Mouse (Mus musculus) ovary, postnatal 36 days (tissue): ENCODE results near the gene Atp6v1d.

ENCODE experiments used
- DNase-seq: peaks from one replicate; pipeline ENCODE4 v3.0.0; 2022; ENCODE audit warnings: low spot score, mixed read lengths

Gene Atp6v1d

DNA sequence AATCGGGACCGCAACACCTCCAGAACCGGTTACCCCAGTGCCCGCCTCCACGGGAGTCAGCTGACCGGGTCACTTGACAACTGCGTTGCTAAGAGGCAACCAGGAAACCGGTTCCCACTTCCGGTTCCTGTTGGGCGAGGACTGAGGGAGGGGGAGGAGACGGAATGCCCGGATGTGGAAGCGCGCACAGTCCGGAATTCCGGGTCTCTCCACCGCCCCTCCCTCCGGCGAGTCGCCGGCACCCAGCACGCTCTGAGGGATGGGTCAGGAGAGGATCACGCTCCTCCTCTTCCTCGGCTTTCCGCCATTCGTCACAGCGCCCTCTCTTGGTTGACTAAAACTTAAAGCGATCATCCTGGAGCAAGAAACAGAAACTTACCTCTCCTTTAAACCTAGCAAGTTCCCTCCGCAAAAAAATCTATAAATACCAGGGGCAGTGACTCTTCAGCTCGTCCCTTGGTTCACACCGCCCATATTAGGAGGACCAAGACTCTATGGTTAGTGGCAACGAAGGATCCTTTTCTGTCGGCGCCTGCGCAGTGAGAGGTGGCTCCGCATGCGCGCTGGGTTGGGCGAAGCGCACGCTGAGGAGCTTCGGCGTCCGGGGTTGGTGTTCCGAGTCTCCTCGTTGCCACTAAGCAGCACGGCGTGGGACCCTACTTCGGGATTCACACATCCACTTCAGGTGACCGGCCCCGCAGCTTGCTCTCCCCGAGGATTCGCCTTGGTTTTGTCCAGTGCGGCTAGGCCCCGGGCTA, at the start of gene Atp6v1d, which contains the start of gene Eif2s1:
Gene Atp6v1d (minus strand): TSS at position 143 of the 758 bp plus-strand sequence.
Gene Eif2s1 (plus strand): TSS at position 324 of the 758 bp plus-strand sequence.
- peak; percentile 98 for DNase-seq

- DNase-seq, result no peak
Measured at GRCm38 (mm10) chr12:78910684-78911461, 49.4 kb upstream of the Atp6v1d start.

GRCm38 (mm10) chr12:78908081-78908605, 46.7 kb upstream of the Atp6v1d start:
- DNase-seq, result no peak

GRCm38 (mm10) chr12:78906707-78907162, 45.3 kb upstream of the Atp6v1d start, which contains the start of gene Plek2:
Gene Plek2 (minus strand): TSS chr12:78906964.
- peak; percentile 80 for DNase-seq

GRCm38 (mm10) chr12:78904499-78904898, 43.1 kb upstream of the Atp6v1d start:
- no peak for DNase-seq

DNA sequence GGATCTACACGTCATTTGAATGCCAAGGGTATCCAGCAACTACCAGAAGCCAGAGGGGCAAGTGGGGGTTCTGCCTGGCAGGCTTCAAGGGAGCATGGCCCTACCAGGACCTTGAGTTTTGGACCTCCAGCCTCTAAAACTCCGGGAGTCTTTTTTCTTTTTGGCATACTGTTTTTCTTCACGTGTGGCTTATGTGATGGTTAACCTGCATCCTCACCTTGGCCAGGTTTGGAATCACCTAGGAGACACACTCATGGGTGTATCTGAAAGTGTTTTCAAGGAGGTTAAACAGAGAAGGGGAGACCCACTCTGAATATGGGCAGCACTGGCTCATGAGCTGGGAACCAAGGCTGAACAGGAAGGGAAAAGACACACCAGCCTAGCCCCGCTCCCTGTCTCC, 41.9 kb upstream of the Atp6v1d start:
- DNase-seq, result no peak

GRCm38 (mm10) chr12:78901467-78901866, 40.0 kb upstream of the Atp6v1d start:
- no peak for DNase-seq

- DNase-seq, result no peak
Measured at GRCm38 (mm10) chr12:78897861-78898260, 36.4 kb upstream of the Atp6v1d start.

- no peak for DNase-seq
Measured at GRCm38 (mm10) chr12:78891149-78891548, 29.7 kb upstream of the Atp6v1d start.

- no peak for DNase-seq
Measured at GRCm38 (mm10) chr12:78890062-78890461, 28.6 kb upstream of the Atp6v1d start.

GRCm38 (mm10) chr12:78874581-78874980, 13.1 kb upstream of the Atp6v1d start:
- DNase-seq, result no peak

DNA sequence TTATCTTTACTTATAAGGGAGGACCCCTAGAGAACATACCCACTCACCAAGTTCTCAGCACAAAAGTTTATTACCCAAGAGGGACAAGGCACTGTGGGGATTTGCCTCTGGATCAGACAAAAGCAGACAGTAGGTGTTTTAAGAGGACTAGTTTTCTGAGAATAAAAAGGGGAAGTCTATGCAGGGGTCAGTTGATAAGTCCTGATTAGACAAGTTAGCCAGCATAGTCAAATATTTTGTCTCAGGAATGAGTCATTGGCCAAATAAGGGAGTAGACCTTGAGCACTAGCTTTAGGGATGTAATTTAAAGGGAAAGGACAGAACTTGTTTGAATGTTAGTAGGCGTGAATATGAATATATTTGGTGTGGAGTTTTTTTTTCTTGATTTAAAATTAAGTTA, 6.7 kb upstream of the Atp6v1d start:
- no peak for DNase-seq

DNA sequence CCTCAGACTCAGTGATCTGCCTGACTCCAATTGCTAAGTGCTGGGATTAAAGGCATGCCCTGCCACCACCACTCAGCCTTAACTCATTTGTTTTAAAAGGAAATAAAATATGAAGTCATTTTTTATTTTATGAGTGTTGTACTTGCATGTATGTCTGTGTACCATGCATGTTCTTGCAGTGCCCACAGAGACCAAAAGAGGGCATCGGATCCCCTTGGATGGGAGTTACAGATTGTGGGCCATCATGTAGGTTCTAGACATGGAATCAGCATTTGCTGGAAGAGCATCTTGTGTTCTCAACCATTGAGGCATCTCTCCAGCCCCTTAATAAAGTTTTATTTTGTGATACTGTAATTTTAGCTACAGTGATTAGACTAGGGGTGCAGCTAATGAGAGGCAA, 4.0 kb upstream of the Atp6v1d start:
- DNase-seq, result no peak

DNA sequence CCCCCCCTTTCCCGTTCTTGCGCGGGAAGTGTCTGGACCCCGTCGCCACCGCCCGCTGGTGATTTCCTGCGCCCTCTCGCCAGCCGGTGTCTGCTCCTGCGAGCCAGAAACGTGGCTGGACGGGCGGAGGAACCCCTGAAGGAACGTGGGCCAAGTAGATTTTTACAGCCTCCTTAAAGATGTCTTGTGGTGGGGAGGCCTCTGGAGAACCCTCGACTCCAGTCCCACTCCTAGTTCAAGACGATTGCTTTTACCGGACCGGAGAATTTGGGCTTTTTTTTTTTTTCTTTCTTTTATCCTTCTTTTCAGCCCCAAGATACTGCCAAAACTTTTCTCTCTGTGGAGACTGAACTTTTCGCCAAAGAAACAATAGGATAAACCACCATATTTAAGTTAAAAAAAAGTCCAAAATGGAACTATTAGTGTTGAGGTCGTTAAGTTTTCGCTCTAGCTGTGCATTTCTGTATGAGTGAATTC, 854 bp upstream of the Atp6v1d start:
- DNase-seq, result no peak

DNA sequence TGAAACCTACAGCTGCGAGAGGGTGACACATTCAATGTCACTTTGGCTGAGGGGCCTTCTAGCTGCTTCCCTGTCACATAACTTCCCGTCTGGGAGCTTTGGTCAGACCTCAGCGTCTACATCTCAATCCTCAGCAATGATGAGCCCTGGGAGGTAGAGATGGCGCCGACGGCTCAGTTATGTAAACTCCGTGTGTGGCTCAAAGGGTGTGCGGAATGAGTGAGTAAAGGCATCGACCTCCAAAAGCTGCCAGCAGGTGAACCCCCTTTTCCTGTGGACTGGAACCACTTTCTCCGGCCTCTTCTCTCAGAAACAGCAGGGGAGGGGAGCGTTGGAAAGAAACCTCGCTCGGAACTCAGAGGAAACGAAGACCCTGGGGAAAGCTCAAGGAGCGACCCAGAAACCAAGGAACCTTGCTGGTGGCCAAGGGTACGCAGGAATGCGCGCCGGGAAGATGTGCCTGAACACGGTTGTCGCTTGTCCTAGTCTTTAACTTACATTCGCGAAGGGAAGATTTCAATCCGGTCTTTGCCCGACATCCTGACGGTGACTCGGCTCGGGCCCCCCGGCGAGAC, 430 bp downstream of the Atp6v1d start:
- DNase-seq, result no peak

DNA sequence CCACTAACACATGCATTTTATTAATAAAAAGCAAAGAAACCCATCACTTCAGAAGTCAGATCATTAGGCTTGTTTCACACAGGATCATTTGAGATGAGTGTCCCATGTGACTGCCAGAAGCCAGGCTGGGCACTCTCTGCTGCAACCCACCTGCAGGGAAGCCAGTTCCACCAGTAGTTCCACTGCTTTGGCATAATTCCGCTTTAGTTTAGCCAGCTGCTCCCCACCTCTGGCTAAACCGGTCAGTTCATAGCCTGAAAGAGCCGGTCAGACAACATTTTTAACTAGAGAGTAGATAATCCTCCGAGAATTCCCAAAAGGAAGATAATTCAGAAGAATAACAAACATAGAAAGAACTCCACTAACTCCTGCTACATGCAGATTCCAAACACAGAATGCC, 13.2 kb downstream of the Atp6v1d start:
- DNase-seq, result no peak

DNA sequence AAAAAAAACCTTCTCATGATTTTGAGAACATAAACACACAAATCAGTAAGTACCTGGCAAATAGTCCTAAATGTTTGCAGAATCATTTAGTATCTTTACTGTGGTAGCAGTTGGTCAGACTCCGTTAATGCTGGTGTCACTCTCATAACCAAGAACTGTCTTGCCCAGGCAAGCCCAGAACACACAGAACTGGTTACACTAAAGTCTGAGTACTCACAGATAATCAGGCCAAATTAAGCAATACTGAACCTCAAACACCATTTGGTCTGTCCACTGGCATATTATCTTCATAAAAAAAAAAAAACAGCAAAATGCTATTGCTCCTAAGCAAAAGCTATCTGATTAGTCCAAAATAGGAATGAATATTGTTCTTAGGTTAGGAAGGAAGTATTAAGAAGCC, 19.0 kb downstream of the Atp6v1d start:
- no peak for DNase-seq

GRCm38 (mm10) chr12:78839906-78840305, 21.5 kb downstream of the Atp6v1d start:
- no peak for DNase-seq

GRCm38 (mm10) chr12:78834496-78834895, 26.9 kb downstream of the Atp6v1d start:
- DNase-seq, result no peak

- no peak for DNase-seq
Measured at GRCm38 (mm10) chr12:78814437-78814836, 47.0 kb downstream of the Atp6v1d start.

GRCm38 (mm10) chr12:78801836-78802235, 59.6 kb downstream of the Atp6v1d start:
- no peak for DNase-seq

DNA sequence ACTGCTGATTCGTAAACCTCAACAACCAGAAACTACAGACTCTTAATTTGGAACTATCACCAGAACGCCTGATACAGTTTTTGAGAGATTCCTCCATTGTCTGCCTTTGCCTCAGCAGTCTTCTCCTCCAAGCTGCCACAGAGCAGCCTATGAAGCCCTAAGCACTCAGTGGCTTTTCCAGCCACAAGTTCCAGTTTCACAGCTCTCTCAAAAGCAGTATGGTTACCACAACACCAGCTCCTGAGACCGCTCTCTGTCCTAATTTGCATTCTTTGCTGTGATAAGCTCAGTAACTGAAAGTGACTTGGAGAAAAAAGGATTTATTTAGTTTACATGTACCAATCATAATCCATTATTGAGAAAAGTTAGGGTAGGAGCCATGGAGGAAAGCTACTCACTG, 61.4 kb downstream of the Atp6v1d start:
- DNase-seq, result no peak
